In the genomic region with DNA sequence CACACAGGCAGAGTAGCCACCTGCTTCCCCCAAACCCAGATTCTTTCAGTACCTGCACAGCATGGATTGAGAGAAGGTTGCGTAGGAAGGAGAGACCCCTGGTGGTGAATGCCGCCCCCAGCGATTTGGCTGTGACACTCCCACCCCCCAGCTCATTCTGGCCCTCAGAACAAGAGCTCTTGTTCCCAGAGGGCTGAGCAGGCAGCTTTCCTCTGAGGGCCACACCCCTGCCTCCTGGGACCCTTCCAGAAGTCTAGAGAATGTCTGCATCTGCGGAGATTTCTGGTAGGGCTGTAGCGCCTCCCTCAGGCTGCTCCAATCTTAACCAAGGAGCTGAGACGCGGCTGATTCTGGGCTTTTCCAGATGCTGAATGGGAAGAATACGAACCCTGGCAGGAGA, we compare ENCODE assay signal across 8 mouse cellular contexts.
DNase-seq lines count a peak whose midpoint lies in the region; ATAC-seq lines count a peak whose summit lies in the region.

No protein-coding gene starts in this region.

- H3K4me1 ChIP-seq in heart, embryonic 12.5 days (replicated peaks) = peaks cover 28% of the 10 kb centered on the region
- peaks cover 57% of the 10 kb centered on the region for H3K4me1 ChIP-seq in lung, embryonic 15.5 days
- peaks cover 33% of the 10 kb centered on the region for H3K4me1 ChIP-seq in stomach, embryonic 15.5 days

- 30% methylated on average over 8 of the region's 8 CpGs for WGBS in heart, embryonic 12.5 days
- 45% methylated on average over 8 of the region's 8 CpGs for WGBS in lung, embryonic 15.5 days
- WGBS in stomach, embryonic 15.5 days = 37% methylated on average over 8 of the region's 8 CpGs

- H3K27ac ChIP-seq in heart, embryonic 12.5 days (ENCODE audit: poor library complexity, severe bottlenecking) = peak overlapping the region; percentile 2; the same call in 1 of the 2 replicates
- H3K27ac ChIP-seq in lung, embryonic 15.5 days = no peak overlapping the region
- no peak overlapping the region for H3K27ac ChIP-seq in stomach, embryonic 15.5 days

- peak; percentile 33 to 50 for DNase-seq in layer of hippocampus, postnatal 10 days (ENCODE audit: low spot score in 2 of 2)
- DNase-seq in layer of hippocampus, adult 11-12 months (ENCODE audit: low spot score) = no peak
- peak; percentile 65 for DNase-seq in embryo, embryonic 10.5 days (ENCODE audit: low spot score)
- no peak for DNase-seq in adrenal gland, postnatal 36 days
- no peak for DNase-seq in thymus, adult 18-20 months

- no peaks in the 10 kb centered on the region for H3K27me3 ChIP-seq in heart, embryonic 12.5 days (replicated peaks)
- H3K27me3 ChIP-seq in lung, embryonic 15.5 days = no peaks in the 10 kb centered on the region
- no peaks in the 10 kb centered on the region for H3K27me3 ChIP-seq in stomach, embryonic 15.5 days (replicated peaks)

- no peak overlapping the region for H3K4me2 ChIP-seq in heart, embryonic 12.5 days
- H3K4me2 ChIP-seq in lung, embryonic 15.5 days = no peak overlapping the region
- no peak overlapping the region for H3K4me2 ChIP-seq in stomach, embryonic 15.5 days

- ATAC-seq in heart, embryonic 12.5 days (ENCODE audit: insufficient number of reproducible peaks, low FRiP score) = peak; percentile 29; the same call in 1 of the 2 replicates
- ATAC-seq in lung, embryonic 15.5 days (ENCODE audit: borderline replicate concordance, extremely low read depth, low FRiP score, low TSS enrichment) = 0 out of 2 replicates have a peak, but pooled peaks have one; percentile 13
- 0 out of 2 replicates have a peak, but pooled peaks have one; percentile 33 for ATAC-seq in stomach, embryonic 15.5 days (ENCODE audit: insufficient read depth, low FRiP score, low read depth)

- H3K36me3 ChIP-seq in heart, embryonic 12.5 days = no peaks in the 10 kb centered on the region
- H3K36me3 ChIP-seq in lung, embryonic 15.5 days = no peaks in the 10 kb centered on the region
- no peaks in the 10 kb centered on the region for H3K36me3 ChIP-seq in stomach, embryonic 15.5 days

- no peak overlapping the region for H3K4me3 ChIP-seq in heart, embryonic 12.5 days
- no peak overlapping the region for H3K4me3 ChIP-seq in lung, embryonic 15.5 days
- H3K4me3 ChIP-seq in stomach, embryonic 15.5 days (replicated peaks) = no peak overlapping the region

- 0 out of 2 replicates have a peak overlapping the region, but pooled peaks have one; percentile 1 for H3K9ac ChIP-seq in heart, embryonic 12.5 days
- H3K9ac ChIP-seq in lung, embryonic 15.5 days = no peak overlapping the region
- no peak overlapping the region for H3K9ac ChIP-seq in stomach, embryonic 15.5 days

- H3K9me3 ChIP-seq in heart, embryonic 12.5 days (replicated peaks) = no peaks in the 10 kb centered on the region
- H3K9me3 ChIP-seq in lung, embryonic 15.5 days = no peaks in the 10 kb centered on the region
- H3K9me3 ChIP-seq in stomach, embryonic 15.5 days = no peaks in the 10 kb centered on the region

Comparison
In these comparisons a context has a peak if more than half of its experiments do, and no peak if none do; other contexts are left out.
1. DNase-seq: peak in layer of hippocampus, postnatal 10 days (2 of 2) and embryo, embryonic 10.5 days (single experiment); none in layer of hippocampus, adult 11-12 months (single experiment), adrenal gland, postnatal 36 days (0 of 2) and thymus, adult 18-20 months (0 of 2).
2. Peak in every context shown above with its lines, with median percentiles within 50 percentile points of each other: ATAC-seq.